Mouse (Mus musculus) neural tube, embryonic 11.5 days (tissue): ENCODE results near the gene 4921539E11Rik. TPM values are rescaled to one million over a fixed set of nuclear protein-coding genes. Genes with fewer than 3 reads are reported as not detected.

Source experiments
- ATAC-seq: fragments of 200-750 bp; cut with Nextera tagmentation; 2 replicates; pipeline ENCODE4 v1.8.0; 2017; ENCODE audit warnings: moderate number of reproducible peaks, mild to moderate bottlenecking, moderate TSS enrichment, moderate library complexity; ENCODE audit not compliant: insufficient read depth, low FRiP score, low TSS enrichment
- DNase-seq: peaks from one replicate; pipeline ENCODE4 v3.0.0-alpha.2; 2015; ENCODE audit warnings: low spot score
- H3K27ac ChIP-seq: fragments of 300-500 bp; sonication (generic); 2 replicates; pipeline ENCODE4 v1.5.1; 2014; ENCODE audit warnings: low read depth, mild to moderate bottlenecking, low read length
- H3K27me3 ChIP-seq: fragments of 300-500 bp; sonication (generic); 2 replicates; pipeline ENCODE4 v1.6.1; 2014; ENCODE audit warnings: mild to moderate bottlenecking, low read length, mixed read lengths; ENCODE audit not compliant: control insufficient read depth, insufficient read depth
- H3K36me3 ChIP-seq: fragments of 300-500 bp; sonication (generic); 2 replicates; pipeline ENCODE4 v1.6.1; 2014; ENCODE audit warnings: mild to moderate bottlenecking, low read length, moderate library complexity, mixed read lengths; ENCODE audit not compliant: control insufficient read depth, insufficient read depth
- H3K4me1 ChIP-seq: fragments of 300-500 bp; sonication (generic); 2 replicates; pipeline ENCODE4 v1.6.1; 2014; ENCODE audit warnings: low read length, mixed read lengths; ENCODE audit not compliant: control insufficient read depth, insufficient read depth
- H3K4me2 ChIP-seq: fragments of 300-500 bp; sonication (generic); 2 replicates; pipeline ENCODE4 v1.6.1; 2014; ENCODE audit warnings: low read depth, mild to moderate bottlenecking, moderate library complexity
- H3K4me3 ChIP-seq: fragments of 300-500 bp; sonication (generic); 2 replicates; pipeline ENCODE4 v1.5.1; 2014; ENCODE audit warnings: low read depth, low read length
- H3K9ac ChIP-seq: fragments of 300-500 bp; sonication (generic); 2 replicates; pipeline ENCODE4 v1.6.1; 2014; ENCODE audit warnings: mild to moderate bottlenecking, low read length
- H3K9me3 ChIP-seq: fragments of 300-500 bp; sonication (generic); 2 replicates; pipeline ENCODE4 v1.6.1; 2016; ENCODE audit warnings: low read length; ENCODE audit not compliant: control insufficient read depth
- WGBS: fragments of 180-500 bp; shearing (Covaris S2); extraction: QIAGEN DNeasy Blood & Tissue Kit; methylation state at CpG from one replicate; pipeline ENCODE4 v1.1.7; 2014; 5-methylcytosine and 5-hydroxymethylcytosine counted together
- polyA plus RNA-seq: library from polyadenylated mRNA; unstranded; fragments of >200 nt; fragmentation: Nextera tagmentation; extraction: Ambion mirVana; gene quantifications from 2 replicates; pipeline ENCODE4 v1.2.1, GENCODE M21; 2014

Gene 4921539E11Rik
- polyA plus RNA-seq, 1 experiment from 2014 or later, result not detected

DNA sequence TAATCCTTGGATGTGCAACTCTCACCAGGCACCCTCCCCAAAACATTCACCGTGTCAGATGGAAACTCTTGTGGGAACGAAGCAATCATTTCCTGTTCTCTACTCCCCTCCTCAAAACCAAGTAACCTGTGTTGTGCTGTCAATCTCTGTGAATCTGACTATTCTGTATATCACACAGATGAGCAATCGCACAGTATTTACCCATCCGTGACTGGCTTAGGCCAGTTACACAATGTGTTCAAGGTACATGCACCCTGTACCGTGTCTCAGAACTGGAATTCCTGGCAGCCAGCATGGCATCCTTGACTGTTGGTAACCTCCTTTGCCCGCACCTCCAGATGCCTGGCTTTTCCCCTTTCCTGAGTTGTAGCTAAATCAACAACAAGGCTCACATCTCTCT lies 74.6 kb downstream of the 4921539E11Rik start:
- Histone ChIP-seq H3K9me3 (no peaks in the 10 kb centered on the region), H3K27ac (no peak overlapping the region), H3K4me3 (no peak overlapping the region), H3K36me3 (no peaks in the 10 kb centered on the region), H3K27me3 (no peaks in the 10 kb centered on the region), H3K4me1 (no peaks in the 10 kb centered on the region), H3K9ac (no peak overlapping the region), H3K4me2 (no peak overlapping the region)
- DNase-seq (no peak), ATAC-seq (no peak)
- 90% methylated on average over 6 of the region's 6 CpGs for WGBS

DNA sequence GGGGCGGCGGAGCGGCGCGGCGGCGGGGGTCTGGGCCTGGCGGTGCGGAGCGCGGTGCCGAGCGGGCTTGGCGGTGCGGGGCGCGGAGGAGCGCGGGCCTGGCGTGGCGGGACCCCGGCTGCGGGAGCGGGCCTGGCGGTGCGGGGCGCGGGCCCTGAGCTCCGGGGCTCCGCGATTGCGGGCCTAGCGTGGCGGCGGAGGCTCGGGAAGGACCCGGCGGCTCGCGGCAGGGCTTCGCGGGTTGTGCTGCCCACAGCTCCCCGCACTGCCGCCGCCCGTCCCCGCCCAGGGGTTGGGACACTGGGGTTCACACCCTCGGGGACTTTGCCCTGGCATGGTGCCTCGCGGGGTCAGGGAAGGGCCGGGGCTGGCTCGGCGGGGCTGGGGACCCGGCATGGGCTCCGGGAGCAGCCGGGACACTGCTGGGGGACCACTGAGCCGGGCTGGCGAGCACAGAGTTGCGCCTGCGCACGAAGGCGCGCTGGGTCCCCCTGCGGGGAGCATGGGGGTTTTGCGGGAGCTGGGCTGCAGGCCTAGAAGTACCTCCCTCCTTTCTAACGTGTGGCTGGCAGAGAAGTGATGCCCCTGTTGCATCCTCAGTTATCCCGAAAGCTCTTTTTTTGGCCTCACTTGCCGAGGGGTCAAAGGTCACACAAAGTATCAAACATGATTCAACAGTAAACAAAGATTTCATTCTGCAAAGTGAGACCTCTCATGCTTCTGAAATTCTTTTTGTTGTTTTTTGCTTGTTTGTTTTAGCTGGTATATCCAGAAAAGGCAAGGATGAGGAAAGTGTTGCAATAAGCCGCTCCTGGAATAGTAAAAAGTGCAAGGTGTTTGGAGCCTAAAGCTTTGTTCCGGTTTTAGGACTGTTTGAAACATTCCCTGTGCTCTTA lies 75.5 kb downstream of the 4921539E11Rik start, which contains the start of gene Slc35d1:
Gene Slc35d1, minus strand, starts transcription at position 240 of the 896 bp plus-strand sequence.
- 3% methylated on average over 56 of the region's 70 CpGs for WGBS
- H3K4me1 ChIP-seq, result no peaks in the 10 kb centered on the region
- DNase-seq (peak; percentile 92), ATAC-seq (peak; percentile 96)
- H3K36me3 ChIP-seq, result no peaks in the 10 kb centered on the region
- peak within 1 kb of the TSS; percentile 54 for H3K4me2 ChIP-seq
- peak within 1 kb of the TSS; percentile 88 for H3K4me3 ChIP-seq
- peak within 1 kb of the TSS; percentile 93 for H3K27ac ChIP-seq
- H3K9ac ChIP-seq, result peak within 1 kb of the TSS; percentile 97
- H3K27me3 ChIP-seq, result no peaks in the 10 kb centered on the region
- no peaks in the 10 kb centered on the region for H3K9me3 ChIP-seq

- no peaks in the 10 kb centered on the region for H3K36me3 ChIP-seq
- H3K27me3 ChIP-seq, result no peaks in the 10 kb centered on the region
- under 1% methylated on average over 31 of the region's 48 CpGs for WGBS
- peak overlapping the region; percentile 93 for H3K27ac ChIP-seq
- H3K4me3 ChIP-seq, result peak overlapping the region; percentile 88
- H3K9me3 ChIP-seq, result no peaks in the 10 kb centered on the region
- H3K4me1 ChIP-seq, result no peaks in the 10 kb centered on the region
- peak; percentile 78 for DNase-seq
- peak overlapping the region; percentile 54 for H3K4me2 ChIP-seq
- peak overlapping the region; percentile 97 for H3K9ac ChIP-seq
- ATAC-seq, result peak; percentile 76
Observed at GRCm38 (mm10) chr4:103214498-103214924, 76.2 kb downstream of the 4921539E11Rik start.

- H3K4me3 ChIP-seq, result peak overlapping the region; percentile 88
- H3K27ac ChIP-seq, result peak overlapping the region; percentile 93
- no peaks in the 10 kb centered on the region for H3K36me3 ChIP-seq
- H3K9ac ChIP-seq, result peak overlapping the region; percentile 97
- no peaks in the 10 kb centered on the region for H3K4me1 ChIP-seq
- no peak for ATAC-seq
- peak; percentile 27 for DNase-seq
- peak overlapping the region; percentile 54 for H3K4me2 ChIP-seq
- H3K9me3 ChIP-seq, result no peaks in the 10 kb centered on the region
- 6% methylated on average over 30 of the region's 30 CpGs for WGBS
- no peaks in the 10 kb centered on the region for H3K27me3 ChIP-seq
Observed at GRCm38 (mm10) chr4:103213859-103214497, 76.7 kb downstream of the 4921539E11Rik start.

DNA sequence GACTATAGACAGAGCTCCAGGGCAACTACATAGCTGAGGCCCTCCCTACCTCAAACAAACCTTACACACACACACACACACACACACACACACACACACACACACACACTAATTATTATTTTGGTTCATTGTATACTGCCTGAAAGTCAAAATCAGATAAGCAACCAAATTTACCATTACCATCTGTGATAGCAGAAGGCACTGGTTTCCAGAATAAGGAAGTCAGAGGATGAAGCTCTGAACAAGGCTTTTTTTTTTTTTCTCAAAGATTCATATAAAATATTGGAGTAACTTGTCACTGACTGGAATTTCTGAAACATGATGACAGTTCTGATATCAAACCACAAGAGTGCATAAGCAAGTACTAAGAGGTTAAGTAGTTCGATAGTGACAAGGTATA lies 82.1 kb downstream of the 4921539E11Rik start:
- no peak overlapping the region for H3K4me3 ChIP-seq
- no peak for ATAC-seq
- H3K36me3 ChIP-seq, result 0 out of 2 replicates have a peak, but pooled peaks cover 2% of the 10 kb centered on the region
- H3K27me3 ChIP-seq, result no peaks in the 10 kb centered on the region
- H3K4me2 ChIP-seq, result no peak overlapping the region
- DNase-seq, result no peak
- 93% methylated on average over 1 of the region's 1 CpGs for WGBS
- no peaks in the 10 kb centered on the region for H3K4me1 ChIP-seq
- H3K9ac ChIP-seq, result no peak overlapping the region
- H3K9me3 ChIP-seq, result no peaks in the 10 kb centered on the region
- H3K27ac ChIP-seq, result no peak overlapping the region

DNA sequence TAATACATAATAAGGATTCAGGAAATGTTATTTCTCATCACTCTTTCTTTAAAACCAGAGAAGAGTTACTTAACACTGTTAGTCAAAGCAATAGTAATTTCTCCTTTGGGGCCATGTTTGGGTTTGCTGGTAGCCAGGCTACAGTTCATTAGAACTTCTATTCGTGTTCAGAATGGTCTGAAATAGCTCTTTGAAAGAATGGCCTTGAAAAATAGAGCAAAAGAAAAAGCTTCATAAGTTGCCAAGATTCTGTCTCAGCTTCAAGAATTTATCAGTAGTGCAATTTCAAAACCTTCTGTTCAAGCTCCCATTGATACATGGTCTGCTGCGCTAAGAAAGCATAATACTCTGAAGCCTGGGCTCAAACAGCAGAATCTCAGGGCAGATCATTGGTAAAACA lies 87.0 kb downstream of the 4921539E11Rik start:
- Histone ChIP-seq H3K27me3 (no peaks in the 10 kb centered on the region), H3K9me3 (no peaks in the 10 kb centered on the region), H3K36me3 (0 out of 2 replicates have a peak, but pooled peaks cover 2% of the 10 kb centered on the region), H3K27ac (no peak overlapping the region), H3K9ac (no peak overlapping the region), H3K4me1 (no peaks in the 10 kb centered on the region), H3K4me2 (no peak overlapping the region), H3K4me3 (no peak overlapping the region)
- no peak for ATAC-seq
- DNase-seq, result no peak
- 90% methylated on average over 2 of the region's 2 CpGs for WGBS

DNA sequence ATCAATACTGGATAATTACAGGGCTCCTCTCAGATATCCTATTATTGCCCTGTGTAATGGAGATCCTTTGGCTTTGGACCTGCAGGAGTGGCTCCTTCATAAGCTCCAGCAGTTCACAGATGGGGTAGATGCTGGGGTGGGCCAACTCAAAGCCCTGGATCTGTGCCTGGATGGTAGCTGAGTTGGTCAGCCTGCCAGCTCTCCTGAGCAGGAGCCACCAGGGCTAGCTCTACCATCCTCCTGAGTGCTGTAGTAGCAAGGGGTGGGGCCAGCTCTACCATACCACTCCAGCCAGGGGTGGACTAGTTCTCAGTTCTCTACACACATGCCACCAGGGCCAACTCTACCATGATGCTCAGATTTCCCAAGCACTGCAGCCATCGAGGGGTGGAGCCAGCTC lies 90.6 kb downstream of the 4921539E11Rik start:
- Histone ChIP-seq H3K9me3 (no peaks in the 10 kb centered on the region), H3K36me3 (0 out of 2 replicates have a peak, but pooled peaks cover 2% of the 10 kb centered on the region), H3K9ac (no peak overlapping the region), H3K27ac (no peak overlapping the region), H3K4me1 (no peaks in the 10 kb centered on the region), H3K4me3 (no peak overlapping the region), H3K27me3 (no peaks in the 10 kb centered on the region), H3K4me2 (no peak overlapping the region)
- 91% methylated on average over 1 of the region's 1 CpGs for WGBS
- ATAC-seq (no peak), DNase-seq (no peak)

- Histone ChIP-seq H3K36me3 (no peaks in the 10 kb centered on the region), H3K4me2 (no peak overlapping the region), H3K27me3 (no peaks in the 10 kb centered on the region), H3K9ac (no peak overlapping the region), H3K4me1 (no peaks in the 10 kb centered on the region), H3K27ac (no peak overlapping the region), H3K4me3 (no peak overlapping the region), H3K9me3 (no peaks in the 10 kb centered on the region)
- no peak for DNase-seq
- 46% methylated on average over 4 of the region's 4 CpGs for WGBS
- no peak for ATAC-seq
Observed at GRCm38 (mm10) chr4:103199086-103199485, 91.6 kb downstream of the 4921539E11Rik start.
